Mouse (Mus musculus) midbrain, embryonic 16.5 days (tissue): Measurements from ENCODE around the gene Cyp4f39. TPM values are rescaled to one million over a fixed set of nuclear protein-coding genes. Genes with fewer than 3 reads are reported as not detected.

Source experiments
- ATAC-seq: fragments of 200-750 bp; cut with Nextera tagmentation; 2 replicates; pipeline ENCODE4 v1.8.0; 2017; ENCODE audit warnings: moderate TSS enrichment
- H3K27ac ChIP-seq: fragments of 300-500 bp; sonication (generic); 2 replicates; pipeline ENCODE4 v1.5.1; 2014; ENCODE audit warnings: mild to moderate bottlenecking, low read length, mixed read lengths
- H3K27me3 ChIP-seq: fragments of 300-500 bp; sonication (generic); 2 replicates; pipeline ENCODE4 v1.6.1; 2014; ENCODE audit warnings: low read depth, low read length, mixed read lengths; ENCODE audit not compliant: control insufficient read depth, insufficient read depth
- H3K36me3 ChIP-seq: fragments of 300-500 bp; sonication (generic); 2 replicates; pipeline ENCODE4 v1.6.1; 2014; ENCODE audit warnings: mild to moderate bottlenecking, low read length, moderate library complexity, mixed read lengths; ENCODE audit not compliant: control insufficient read depth, insufficient read depth
- H3K4me1 ChIP-seq: fragments of 300-500 bp; sonication (generic); 2 replicates; pipeline ENCODE4 v1.6.1; 2014; ENCODE audit warnings: mild to moderate bottlenecking, low read length, mixed read lengths; ENCODE audit not compliant: control insufficient read depth, insufficient read depth
- H3K4me2 ChIP-seq: fragments of 300-500 bp; sonication (generic); 2 replicates; pipeline ENCODE4 v1.6.1; 2014; ENCODE audit warnings: mild to moderate bottlenecking, low read length, mixed read lengths
- H3K4me3 ChIP-seq: fragments of 300-500 bp; sonication (generic); 2 replicates; pipeline ENCODE4 v1.5.1; 2014; ENCODE audit warnings: low read depth, mild to moderate bottlenecking, low read length, moderate library complexity, mixed read lengths
- H3K9ac ChIP-seq: fragments of 300-500 bp; sonication (generic); 2 replicates; pipeline ENCODE4 v1.6.1; 2014; ENCODE audit warnings: low read depth, low read length, mixed read lengths
- H3K9me3 ChIP-seq: fragments of 300-500 bp; sonication (generic); replicated peaks from 2 replicates; pipeline ENCODE4 v1.6.1; 2014; ENCODE audit warnings: mild to moderate bottlenecking, low read length, mixed read lengths; ENCODE audit not compliant: control insufficient read depth, poor library complexity, severe bottlenecking
- WGBS: fragments of 180-500 bp; shearing (Covaris S2); extraction: QIAGEN DNeasy Blood & Tissue Kit; methylation state at CpG from one replicate; pipeline ENCODE4 v1.1.7; 2014; 5-methylcytosine and 5-hydroxymethylcytosine counted together
- polyA plus RNA-seq: library from polyadenylated mRNA; unstranded; fragments of >200 nt; fragmentation: Nextera tagmentation; extraction: Ambion mirVana; gene quantifications from 2 replicates; pipeline ENCODE4 v1.2.1, GENCODE M21; 2015

Cyp4f39 gene
- polyA plus RNA-seq, 1 experiment from 2014 or later, result 1.2 TPM

- H3K36me3 ChIP-seq, result no peaks in the 10 kb centered on the region
- 49% methylated on average over 2 of the region's 2 CpGs for WGBS
- 0 out of 2 replicates have a peak, but pooled peaks cover 3% of the 10 kb centered on the region for H3K4me1 ChIP-seq
- no peak for ATAC-seq
- H3K4me2 ChIP-seq, result no peak overlapping the region
- no peak overlapping the region for H3K4me3 ChIP-seq
- H3K27ac ChIP-seq, result no peak overlapping the region
- H3K27me3 ChIP-seq, result peaks cover 3% of the 10 kb centered on the region; the same call in 1 of the 2 replicates
- no peaks in the 10 kb centered on the region; the same call in 1 of the 2 replicates for H3K9me3 ChIP-seq
- H3K9ac ChIP-seq, result no peak overlapping the region
Measured at GRCm38 (mm10) chr17:32450844-32451537, 1.5 kb upstream of the Cyp4f39 start.

- ATAC-seq, result no peak
Measured at GRCm38 (mm10) chr17:32454188-32454587, 1.7 kb downstream of the Cyp4f39 start.

GRCm38 (mm10) chr17:32454997-32455396, 2.5 kb downstream of the Cyp4f39 start:
- Histone ChIP-seq H3K9me3 (no peaks in the 10 kb centered on the region), H3K36me3 (no peaks in the 10 kb centered on the region), H3K27ac (no peak overlapping the region), H3K9ac (no peak overlapping the region), H3K4me1 (0 out of 2 replicates have a peak, but pooled peaks cover 3% of the 10 kb centered on the region), H3K4me3 (no peak overlapping the region), H3K27me3 (peaks cover 3% of the 10 kb centered on the region; the same call in 1 of the 2 replicates), H3K4me2 (no peak overlapping the region)
- no peak for ATAC-seq
- WGBS, result 58% methylated on average over 2 of the region's 2 CpGs

More at GRCm38 (mm10) chr17:32454188-32454587, 1.7 kb downstream of the Cyp4f39 start:
- Histone ChIP-seq H3K36me3 (no peaks in the 10 kb centered on the region), H3K27me3 (peaks cover 3% of the 10 kb centered on the region; the same call in 1 of the 2 replicates), H3K27ac (no peak overlapping the region), H3K4me1 (0 out of 2 replicates have a peak, but pooled peaks cover 3% of the 10 kb centered on the region), H3K9me3 (no peaks in the 10 kb centered on the region), H3K4me3 (no peak overlapping the region), H3K4me2 (no peak overlapping the region), H3K9ac (no peak overlapping the region)
- WGBS, result 78% methylated on average over 4 of the region's 4 CpGs

GRCm38 (mm10) chr17:32468494-32468893, 16.0 kb downstream of the Cyp4f39 start:
- Histone ChIP-seq H3K27me3 (no peaks in the 10 kb centered on the region), H3K4me1 (no peaks in the 10 kb centered on the region), H3K9me3 (no peaks in the 10 kb centered on the region), H3K9ac (no peak overlapping the region), H3K36me3 (no peaks in the 10 kb centered on the region), H3K4me3 (no peak overlapping the region), H3K4me2 (no peak overlapping the region), H3K27ac (no peak overlapping the region)
- 59% methylated on average over 7 of the region's 7 CpGs for WGBS
- no peak for ATAC-seq

DNA sequence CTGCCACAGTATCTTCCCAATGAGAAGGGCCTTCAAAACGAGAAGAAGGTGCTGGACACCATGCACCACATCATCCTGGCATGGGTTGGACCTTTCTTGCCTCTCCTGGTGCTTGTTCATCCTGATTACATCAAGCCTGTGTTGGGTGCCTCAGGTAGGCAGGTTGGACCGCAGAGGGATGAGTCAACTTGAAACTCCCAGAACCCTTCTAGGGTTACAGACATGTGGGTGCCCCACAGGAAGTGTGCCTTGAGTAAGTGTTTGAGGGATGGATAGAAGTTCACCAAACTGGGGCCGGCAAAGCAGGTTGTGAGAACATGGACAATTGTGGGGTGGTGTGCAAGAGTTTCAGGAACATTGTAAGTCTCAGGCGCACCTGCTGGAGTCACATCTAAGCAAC, 18.3 kb downstream of the Cyp4f39 start:
- Histone ChIP-seq H3K9ac (no peak overlapping the region), H3K9me3 (no peaks in the 10 kb centered on the region), H3K27me3 (no peaks in the 10 kb centered on the region), H3K4me2 (no peak overlapping the region), H3K36me3 (no peaks in the 10 kb centered on the region), H3K27ac (no peak overlapping the region), H3K4me1 (no peaks in the 10 kb centered on the region), H3K4me3 (no peak overlapping the region)
- no peak for ATAC-seq
- 82% methylated on average over 4 of the region's 4 CpGs for WGBS

DNA sequence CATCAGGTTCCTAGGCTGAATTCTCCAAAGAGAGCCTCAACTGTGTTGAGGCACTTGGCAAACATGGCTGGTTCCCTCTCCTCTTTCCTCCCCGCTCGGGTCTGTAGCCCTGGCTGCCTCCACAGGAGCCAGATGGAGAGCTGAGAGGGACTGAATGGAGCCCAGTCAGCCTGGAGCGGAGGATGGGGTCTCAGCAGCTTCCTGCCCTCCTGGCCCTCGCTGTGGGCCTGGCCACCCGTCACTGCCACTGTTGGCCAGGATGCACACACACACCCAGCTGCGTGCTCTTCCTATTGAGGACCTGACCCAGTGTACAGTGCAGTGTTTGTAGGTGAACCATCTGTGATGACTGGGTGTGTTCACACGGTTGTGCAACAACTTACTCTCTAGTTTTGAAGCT, 19.7 kb downstream of the Cyp4f39 start:
- WGBS, result 71% methylated on average over 7 of the region's 7 CpGs
- H3K27ac ChIP-seq, result no peak overlapping the region
- H3K4me2 ChIP-seq, result no peak overlapping the region
- H3K4me3 ChIP-seq, result no peak overlapping the region
- no peak overlapping the region for H3K9ac ChIP-seq
- no peaks in the 10 kb centered on the region for H3K9me3 ChIP-seq
- H3K4me1 ChIP-seq, result no peaks in the 10 kb centered on the region
- no peaks in the 10 kb centered on the region for H3K36me3 ChIP-seq
- no peak for ATAC-seq
- H3K27me3 ChIP-seq, result no peaks in the 10 kb centered on the region

DNA sequence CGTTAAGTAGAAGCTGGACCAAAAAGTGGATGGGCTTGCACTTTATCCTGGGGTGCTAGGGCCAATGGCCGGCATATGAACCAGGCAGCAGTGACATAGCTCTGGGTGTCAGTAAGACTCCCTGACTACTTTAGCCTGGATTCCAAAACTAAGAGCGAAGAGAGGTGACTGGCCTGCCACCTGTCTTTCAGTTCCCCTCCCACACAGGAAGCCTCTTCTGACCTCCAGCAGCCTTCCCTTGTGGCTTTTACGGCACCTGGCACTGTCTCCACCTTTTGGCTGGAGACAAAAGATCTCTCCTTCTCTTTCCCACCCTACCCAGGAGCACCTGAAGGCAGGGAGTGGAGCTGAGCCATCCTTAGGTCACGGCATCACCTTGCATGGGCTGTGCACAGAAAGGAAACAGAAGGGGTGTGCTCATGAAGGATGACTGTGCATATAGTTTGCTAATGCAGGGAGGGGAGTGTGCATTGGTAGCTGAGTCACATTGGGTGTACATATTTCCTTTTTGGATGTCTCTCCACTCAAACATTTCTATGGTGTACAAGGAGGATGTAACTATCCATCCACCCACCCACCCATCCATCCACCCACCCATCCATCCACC, 22.5 kb downstream of the Cyp4f39 start:
- Histone ChIP-seq H3K4me2 (no peak overlapping the region), H3K36me3 (no peaks in the 10 kb centered on the region), H3K9ac (no peak overlapping the region), H3K4me1 (no peaks in the 10 kb centered on the region), H3K9me3 (no peaks in the 10 kb centered on the region), H3K27me3 (no peaks in the 10 kb centered on the region), H3K4me3 (no peak overlapping the region), H3K27ac (no peak overlapping the region)
- WGBS, result 89% methylated on average over 5 of the region's 5 CpGs
- ATAC-seq, result no peak

DNA sequence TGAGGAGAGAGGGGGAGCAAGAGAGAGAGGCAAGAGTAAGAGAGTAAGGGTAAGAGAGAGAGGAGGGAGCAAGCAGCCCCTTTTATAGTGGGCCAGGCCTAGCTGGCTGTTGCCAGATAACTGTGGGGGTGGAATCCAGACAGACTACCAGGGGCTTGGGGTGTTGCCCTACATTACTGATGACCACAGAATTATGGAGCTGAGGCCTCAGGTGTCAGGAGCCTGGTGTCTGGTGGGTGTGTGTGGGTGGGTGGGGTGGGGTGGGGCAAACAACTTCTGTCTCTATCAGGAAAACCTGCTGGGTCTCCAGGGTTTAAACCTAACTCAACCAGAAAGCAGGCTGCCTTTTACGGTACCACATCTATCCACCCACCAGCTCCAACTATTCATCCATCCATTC, 24.7 kb downstream of the Cyp4f39 start:
- WGBS, result 100% methylated on average over 1 of the region's 1 CpGs
- H3K9me3 ChIP-seq, result no peaks in the 10 kb centered on the region
- no peak for ATAC-seq

GRCm38 (mm10) chr17:32478727-32479126, 26.2 kb downstream of the Cyp4f39 start:
- no peaks in the 10 kb centered on the region for H3K9me3 ChIP-seq
- 66% methylated on average over 2 of the region's 2 CpGs for WGBS
- H3K27me3 ChIP-seq, result no peaks in the 10 kb centered on the region
- H3K27ac ChIP-seq, result no peak overlapping the region
- no peak overlapping the region for H3K4me2 ChIP-seq
- H3K4me3 ChIP-seq, result no peak overlapping the region
- no peak overlapping the region for H3K9ac ChIP-seq
- no peaks in the 10 kb centered on the region for H3K36me3 ChIP-seq
- H3K4me1 ChIP-seq, result no peaks in the 10 kb centered on the region
- no peak for ATAC-seq

More for the DNA sequence above, 24.7 kb downstream of the Cyp4f39 start:
- no peak overlapping the region for H3K4me3 ChIP-seq
- no peaks in the 10 kb centered on the region for H3K36me3 ChIP-seq
- H3K27ac ChIP-seq, result no peak overlapping the region
- no peaks in the 10 kb centered on the region for H3K4me1 ChIP-seq
- no peak overlapping the region for H3K9ac ChIP-seq
- H3K4me2 ChIP-seq, result no peak overlapping the region
- no peaks in the 10 kb centered on the region for H3K27me3 ChIP-seq
